Mouse (Mus musculus): ENCODE results near the gene Plrg1. TPM values are rescaled to one million over a fixed set of nuclear protein-coding genes. Genes with fewer than 3 reads are reported as not detected.

The Plrg1 gene
- polyA plus RNA-seq, 1 experiment from 2014 or later, result 29.9 TPM

DNA sequence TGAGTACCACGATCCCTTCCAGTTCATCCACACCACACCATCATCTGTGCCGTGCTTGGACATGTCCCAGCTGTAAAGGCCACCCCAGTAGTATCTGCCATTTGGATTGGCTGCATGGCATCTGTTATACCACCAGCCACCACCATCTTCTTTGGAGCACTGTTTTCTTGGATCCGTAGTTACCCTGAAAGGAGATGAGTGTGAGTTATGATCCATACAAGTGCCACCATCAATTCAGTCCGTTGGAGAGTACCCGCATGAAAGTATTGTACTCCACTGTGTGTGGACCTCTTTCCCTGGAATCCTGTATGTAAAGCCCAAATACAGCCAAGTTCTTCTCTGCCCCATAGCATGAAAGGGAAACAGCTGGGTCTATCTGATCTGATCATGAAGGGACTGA is 12.9 kb upstream of the Plrg1 start:
- Histone ChIP-seq H3K27me3 (ENCODE audit: insufficient read depth, low read length) (no peaks in the 10 kb centered on the region), H3K9ac (replicated peaks) (no peak overlapping the region), H3K9me3 (ENCODE audit: low read length) (no peaks in the 10 kb centered on the region), H3K4me3 (ENCODE audit: low read depth, low read length) (no peak overlapping the region), H3K4me2 (ENCODE audit: low read depth, low read length) (no peak overlapping the region), H3K27ac (ENCODE audit: low read depth) (no peak overlapping the region), H3K4me1 (ENCODE audit: insufficient read depth) (no peaks in the 10 kb centered on the region), H3K36me3 (replicated peaks; ENCODE audit: insufficient read depth, low read length) (0 out of 2 replicates have a peak, but pooled peaks cover 5% of the 10 kb centered on the region)
- 78% methylated on average over 5 of the region's 5 CpGs for WGBS (ENCODE audit: insufficient replicate concordance)
- TF ChIP-seq CTCF (IDR thresholded peaks at IDR 0.05; ENCODE audit: low read depth) (no peak), EP300 (IDR thresholded peaks at IDR 0.05; ENCODE audit: low read depth) (no peak)
- ATAC-seq, result peak; percentile 18
- no peak for DNase-seq

DNA sequence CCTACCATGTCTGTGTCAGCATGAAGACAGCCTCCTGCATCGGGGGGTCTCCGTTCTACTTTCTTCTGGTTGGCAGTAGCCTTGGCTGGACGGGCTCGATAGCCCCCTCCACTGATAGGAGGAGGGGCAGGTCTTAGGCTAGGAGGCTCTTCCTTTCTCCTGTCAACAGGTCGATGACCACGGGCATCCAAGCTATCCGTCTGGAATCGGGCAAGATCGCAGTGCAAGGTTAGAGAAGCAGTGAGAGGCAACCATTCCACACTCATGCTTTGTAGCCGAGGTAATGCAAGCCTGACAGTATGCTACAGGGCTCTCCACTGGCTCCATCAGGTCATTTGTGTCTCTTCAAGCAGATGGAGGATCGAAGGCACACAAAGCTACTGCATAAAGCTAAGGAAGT is 8.7 kb upstream of the Plrg1 start:
- WGBS (ENCODE audit: insufficient replicate concordance), result 53% methylated on average over 11 of the region's 11 CpGs

DNA sequence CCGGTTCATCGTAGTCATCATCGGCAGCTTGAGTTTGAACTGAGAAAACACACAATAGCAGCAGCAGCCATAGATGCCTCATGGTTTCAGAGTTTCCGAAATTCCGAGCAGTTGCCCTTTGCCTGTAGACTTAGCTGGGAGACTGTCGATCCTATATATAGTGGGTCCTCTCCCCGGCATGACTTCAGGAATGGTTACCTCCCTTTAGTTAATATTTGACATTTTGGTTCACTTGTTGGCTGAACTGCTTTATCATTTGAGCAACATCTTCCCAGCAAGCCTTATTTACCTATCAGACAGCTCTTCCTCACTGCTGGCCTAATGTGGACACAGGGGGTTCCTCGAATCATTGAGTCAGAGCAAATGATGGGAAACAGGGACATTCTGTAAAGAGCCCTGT is 5.6 kb upstream of the Plrg1 start, which contains the start of gene Fgb:
Gene Fgb (minus strand): TSS at position 184 of the 400 bp plus-strand sequence.
- no peaks in the 10 kb centered on the region for H3K27me3 ChIP-seq (ENCODE audit: insufficient read depth, low read length)
- peak; percentile 71 for ATAC-seq
- H3K4me1 ChIP-seq (ENCODE audit: insufficient read depth), result no peaks in the 10 kb centered on the region
- H3K4me2 ChIP-seq (ENCODE audit: low read depth, low read length), result peak within 1 kb of the TSS; percentile 47
- 52% methylated on average over 8 of the region's 8 CpGs for WGBS (ENCODE audit: insufficient replicate concordance)
- no peaks in the 10 kb centered on the region for H3K9me3 ChIP-seq (ENCODE audit: low read length)
- H3K27ac ChIP-seq (ENCODE audit: low read depth), result peak within 1 kb of the TSS; percentile 86
- TF ChIP-seq EP300 (IDR thresholded peaks at IDR 0.05; ENCODE audit: low read depth), result peak; percentile 78
- no peak for TF ChIP-seq CTCF (IDR thresholded peaks at IDR 0.05; ENCODE audit: low read depth)
- H3K9ac ChIP-seq (replicated peaks), result peak within 1 kb of the TSS; percentile 70
- peak; percentile 71 for DNase-seq
- 0 out of 2 replicates have a peak, but pooled peaks cover 2% of the 10 kb centered on the region for H3K36me3 ChIP-seq (replicated peaks; ENCODE audit: insufficient read depth, low read length)
- peak within 1 kb of the TSS; percentile 53 for H3K4me3 ChIP-seq (ENCODE audit: low read depth, low read length)

More for the DNA sequence above, 8.7 kb upstream of the Plrg1 start:
- no peak for DNase-seq
- H3K4me3 ChIP-seq (ENCODE audit: low read depth, low read length), result peak overlapping the region; percentile 21; the same call in 1 of the 2 replicates
- H3K4me1 ChIP-seq (ENCODE audit: insufficient read depth), result no peaks in the 10 kb centered on the region
- peak overlapping the region; percentile 34 for H3K4me2 ChIP-seq (ENCODE audit: low read depth, low read length)
- H3K9me3 ChIP-seq (ENCODE audit: low read length), result no peaks in the 10 kb centered on the region
- H3K27ac ChIP-seq (ENCODE audit: low read depth), result no peak overlapping the region
- TF ChIP-seq EP300 (IDR thresholded peaks at IDR 0.05; ENCODE audit: low read depth) (no peak), CTCF (IDR thresholded peaks at IDR 0.05; ENCODE audit: low read depth) (no peak)
- H3K9ac ChIP-seq (replicated peaks), result no peak overlapping the region
- no peaks in the 10 kb centered on the region for H3K27me3 ChIP-seq (ENCODE audit: insufficient read depth, low read length)
- no peak for ATAC-seq
- 0 out of 2 replicates have a peak, but pooled peaks cover 5% of the 10 kb centered on the region for H3K36me3 ChIP-seq (replicated peaks; ENCODE audit: insufficient read depth, low read length)

DNA sequence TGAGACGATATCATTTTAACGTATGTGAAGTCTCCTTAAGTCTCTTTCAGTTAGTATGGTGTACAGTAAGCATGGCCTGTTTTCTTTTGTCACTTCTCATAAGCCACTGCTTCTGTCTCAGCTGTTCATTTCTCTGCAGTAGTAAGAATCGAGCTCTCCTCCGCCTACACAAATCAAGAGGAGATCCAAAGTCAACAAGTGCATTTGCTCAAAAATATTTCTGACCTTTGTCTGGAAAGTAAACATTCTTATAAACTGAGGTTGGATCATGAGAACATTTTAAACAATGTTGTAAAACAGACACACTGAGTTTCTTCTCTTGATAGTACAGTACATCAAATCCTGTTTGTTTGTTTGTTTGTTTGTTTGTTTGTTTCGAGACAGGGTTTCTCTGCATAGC is 4.7 kb upstream of the Plrg1 start:
- H3K4me1 ChIP-seq (ENCODE audit: insufficient read depth), result no peaks in the 10 kb centered on the region
- H3K4me2 ChIP-seq (ENCODE audit: low read depth, low read length), result no peak overlapping the region
- H3K4me3 ChIP-seq (ENCODE audit: low read depth, low read length), result no peak overlapping the region
- WGBS (ENCODE audit: insufficient replicate concordance), result 61% methylated on average over 5 of the region's 5 CpGs
- H3K9me3 ChIP-seq (ENCODE audit: low read length), result no peaks in the 10 kb centered on the region
- TF ChIP-seq CTCF (IDR thresholded peaks at IDR 0.05; ENCODE audit: low read depth) (no peak), EP300 (IDR thresholded peaks at IDR 0.05; ENCODE audit: low read depth) (no peak)
- no peaks in the 10 kb centered on the region for H3K27me3 ChIP-seq (ENCODE audit: insufficient read depth, low read length)
- peak overlapping the region; percentile 86 for H3K27ac ChIP-seq (ENCODE audit: low read depth)
- no peak overlapping the region for H3K9ac ChIP-seq (replicated peaks)
- H3K36me3 ChIP-seq (replicated peaks; ENCODE audit: insufficient read depth, low read length), result no peaks in the 10 kb centered on the region
- DNase-seq, result no peak
- ATAC-seq, result no peak

DNA sequence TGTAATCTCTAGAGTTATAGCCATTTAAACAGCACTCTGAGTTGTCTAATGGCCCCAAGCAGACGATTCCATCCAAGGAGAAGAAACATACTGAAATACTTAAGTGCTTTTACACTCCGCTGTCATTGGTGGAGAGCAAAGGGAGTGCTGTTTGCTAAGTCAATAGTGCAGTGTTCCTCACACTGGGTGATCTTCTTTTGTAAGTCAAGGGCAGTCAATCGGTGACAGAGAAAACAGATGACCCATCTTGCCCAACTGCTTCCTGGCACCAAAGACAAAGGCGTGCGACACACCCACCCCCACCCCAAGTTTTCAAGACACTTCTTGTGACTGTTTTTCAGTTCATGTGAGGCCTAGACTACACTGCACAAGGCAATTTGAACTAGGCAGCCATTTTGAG is 3.2 kb upstream of the Plrg1 start:
- Histone ChIP-seq H3K27ac (ENCODE audit: low read depth) (peak overlapping the region; percentile 86), H3K4me1 (ENCODE audit: insufficient read depth) (peaks cover 9% of the 10 kb centered on the region), H3K27me3 (ENCODE audit: insufficient read depth, low read length) (no peaks in the 10 kb centered on the region), H3K9me3 (ENCODE audit: low read length) (no peaks in the 10 kb centered on the region), H3K36me3 (replicated peaks; ENCODE audit: insufficient read depth, low read length) (0 out of 2 replicates have a peak, but pooled peaks cover 5% of the 10 kb centered on the region), H3K9ac (replicated peaks) (no peak overlapping the region), H3K4me3 (ENCODE audit: low read depth, low read length) (no peak overlapping the region), H3K4me2 (ENCODE audit: low read depth, low read length) (no peak overlapping the region)
- DNase-seq (no peak), ATAC-seq (no peak)
- WGBS (ENCODE audit: insufficient replicate concordance), result 49% methylated on average over 5 of the region's 5 CpGs
- TF ChIP-seq EP300 (IDR thresholded peaks at IDR 0.05; ENCODE audit: low read depth), result peak; percentile 80
- TF ChIP-seq CTCF (IDR thresholded peaks at IDR 0.05; ENCODE audit: low read depth), result no peak

DNA sequence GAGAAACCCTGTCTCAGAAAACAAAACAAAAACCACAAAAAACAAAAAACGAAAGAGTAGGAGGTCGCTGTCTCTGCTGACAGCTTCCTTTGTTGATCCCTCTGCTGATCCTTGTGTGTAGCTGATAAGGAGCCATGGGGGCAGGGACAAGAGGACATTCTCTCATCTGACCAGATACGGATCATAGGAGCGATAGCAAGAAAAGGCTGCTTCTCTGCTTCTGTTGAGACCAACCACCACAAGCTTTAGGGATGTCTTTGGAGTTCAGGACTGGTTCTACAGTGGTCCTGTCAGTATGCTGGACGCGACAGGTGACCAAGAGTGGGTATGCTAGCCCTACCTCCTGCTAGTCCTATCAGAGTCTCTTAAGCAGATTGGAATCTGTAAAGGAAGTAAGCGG is 2.2 kb upstream of the Plrg1 start:
- Histone ChIP-seq H3K9me3 (ENCODE audit: low read length) (no peaks in the 10 kb centered on the region), H3K36me3 (replicated peaks; ENCODE audit: insufficient read depth, low read length) (peaks cover 10% of the 10 kb centered on the region; the same call in 1 of the 2 replicates), H3K27ac (ENCODE audit: low read depth) (peak overlapping the region; percentile 86), H3K4me1 (ENCODE audit: insufficient read depth) (peaks cover 9% of the 10 kb centered on the region), H3K9ac (replicated peaks) (0 out of 2 replicates have a peak overlapping the region, but pooled peaks have one; percentile 19), H3K4me2 (ENCODE audit: low read depth, low read length) (no peak overlapping the region), H3K27me3 (ENCODE audit: insufficient read depth, low read length) (no peaks in the 10 kb centered on the region), H3K4me3 (ENCODE audit: low read depth, low read length) (no peak overlapping the region)
- TF ChIP-seq EP300 (IDR thresholded peaks at IDR 0.05; ENCODE audit: low read depth) (no peak), CTCF (IDR thresholded peaks at IDR 0.05; ENCODE audit: low read depth) (no peak)
- ATAC-seq, result no peak
- 63% methylated on average over 7 of the region's 7 CpGs for WGBS (ENCODE audit: insufficient replicate concordance)
- no peak for DNase-seq

All from liver, postnatal 0 days (tissue).